Mouse (Mus musculus) right cerebral cortex, postnatal 14 days (tissue): ENCODE measurements around the gene BC025920.
A peak's percentile ranks its signal among the peaks of the same experiment; 100 is the strongest.
"Not testable (repeated sequence)": the region's sequence is repeated elsewhere in the genome, so short reads cannot be mapped to it uniquely, and the experiment has no call there.

Experiments used
- DNase-seq: peaks from one replicate; pipeline ENCODE4 v3.0.0; 2022

BC025920 gene

GRCm38 (mm10) chr10:81604019-81604967 lies 1.8 kb upstream of the BC025920 start:
- DNase-seq = no peak

- peak; percentile 90 for DNase-seq
Measured at GRCm38 (mm10) chr10:81604968-81605665, 953 bp upstream of the BC025920 start.

GRCm38 (mm10) chr10:81605666-81605973 lies 450 bp upstream of the BC025920 start:
- DNase-seq = peak; percentile 49

- no peak for DNase-seq
Measured at GRCm38 (mm10) chr10:81608308-81608707, 2.2 kb downstream of the BC025920 start.

- no peak for DNase-seq
Measured at GRCm38 (mm10) chr10:81612779-81613178, 6.7 kb downstream of the BC025920 start.

- no peak for DNase-seq
Measured at GRCm38 (mm10) chr10:81615486-81615885, 9.4 kb downstream of the BC025920 start.

GRCm38 (mm10) chr10:81619976-81620375 lies 13.9 kb downstream of the BC025920 start:
- no peak for DNase-seq

GRCm38 (mm10) chr10:81620786-81621185 lies 14.7 kb downstream of the BC025920 start:
- DNase-seq = no peak

- no peak for DNase-seq
Measured at GRCm38 (mm10) chr10:81623441-81623840, 17.4 kb downstream of the BC025920 start.

- no peak for DNase-seq
Measured at GRCm38 (mm10) chr10:81626101-81626993, 20.3 kb downstream of the BC025920 start.

- DNase-seq = peak; percentile 90
Measured at GRCm38 (mm10) chr10:81626994-81627835, 21.1 kb downstream of the BC025920 start, which contains the start of gene Sirt6. Gene Sirt6 (minus strand): TSS chr10:81627797.

GRCm38 (mm10) chr10:81627836-81628220 lies 21.8 kb downstream of the BC025920 start:
- no peak for DNase-seq

GRCm38 (mm10) chr10:81628390-81628789 lies 22.3 kb downstream of the BC025920 start, which contains the start of gene Ankrd24:
Gene Ankrd24 (plus strand): TSS chr10:81628540.
- no peak for DNase-seq

GRCm38 (mm10) chr10:81633253-81634099 lies 27.4 kb downstream of the BC025920 start:
- peak; percentile 82 for DNase-seq

- no peak for DNase-seq
Measured at GRCm38 (mm10) chr10:81636338-81636737, 30.3 kb downstream of the BC025920 start.

- DNase-seq = no peak
Measured at GRCm38 (mm10) chr10:81638101-81638500, 32.0 kb downstream of the BC025920 start.

- DNase-seq = not testable (repeated sequence)
Measured at GRCm38 (mm10) chr10:81640825-81641224, 34.8 kb downstream of the BC025920 start.

- DNase-seq = no peak
Measured at GRCm38 (mm10) chr10:81641566-81641965, 35.5 kb downstream of the BC025920 start.

GRCm38 (mm10) chr10:81641978-81642647 lies 36.0 kb downstream of the BC025920 start:
- DNase-seq = no peak
